25 mouse cellular contexts compared by ENCODE assay signal in the genomic region with DNA sequence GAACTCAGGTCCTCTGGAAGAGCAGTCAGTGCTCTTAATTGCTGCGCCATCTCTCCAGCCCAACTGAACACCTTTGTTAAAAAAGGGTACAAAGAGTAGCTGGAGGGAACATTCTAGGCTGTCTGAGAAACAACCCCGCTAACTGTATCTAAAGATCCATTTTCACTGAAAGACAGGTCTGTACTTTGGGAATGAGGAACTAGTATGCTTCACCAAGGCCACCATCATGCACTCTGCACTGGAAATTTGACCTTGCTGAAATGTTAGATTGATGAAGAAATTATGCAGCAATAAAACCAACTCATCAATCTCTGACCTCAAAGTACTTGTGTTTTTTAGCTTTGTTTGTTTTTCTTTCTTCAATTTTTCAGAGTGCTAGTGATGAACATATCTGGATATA. TPM values are rescaled to one million over a fixed set of nuclear protein-coding genes. Genes with fewer than 3 reads are reported as not detected.
DNase-seq lines count a peak whose midpoint lies in the region; ATAC-seq and TF ChIP-seq lines count a peak whose summit lies in the region.
"Had no signal": no experiment of that assay in that cellular context is flagged by ENCODE, and none has a peak within 500 bp of the region (broad histone marks: within the 10 kb centered on the region; RNA-seq: fewer than 3 reads in every experiment).

No protein-coding gene starts in this region.

- H3K27me3 ChIP-seq in liver, adult 2 months (ENCODE audit: control insufficient read depth, insufficient read depth, low read length): no peaks in the 10 kb centered on the region
- H3K27me3 ChIP-seq: CH12.LX; embryonic facial prominence, embryonic 13.5 days; embryonic facial prominence, embryonic 15.5 days; forebrain, embryonic 12.5 days; Patski had no signal

- H3K9ac ChIP-seq in liver, adult 2 months (ENCODE audit: low read depth, low read length): no peak overlapping the region
- H3K9ac ChIP-seq: embryonic facial prominence, embryonic 13.5 days; embryonic facial prominence, embryonic 15.5 days; forebrain, embryonic 12.5 days had no signal

- no peaks in the 10 kb centered on the region for H3K36me3 ChIP-seq in liver, adult 2 months (ENCODE audit: control insufficient read depth, insufficient read depth, low read length)
- H3K36me3 ChIP-seq: embryonic facial prominence, embryonic 15.5 days had no signal

- H3K4me1 ChIP-seq in liver, adult 2 months (ENCODE audit: control insufficient read depth, insufficient read depth, low read length): peaks cover 20% of the 10 kb centered on the region
- H3K4me1 ChIP-seq in lung, adult 2 months (ENCODE audit: control insufficient read depth, insufficient read depth, low read length): peaks cover 24% of the 10 kb centered on the region

- no peak for TF ChIP-seq POLR2A in liver, adult 2 months (IDR thresholded peaks at IDR 0.05; ENCODE audit: extremely low read depth, insufficient read depth, low read length)
- no peak for TF ChIP-seq POLR2A in lung, adult 2 months (IDR thresholded peaks at IDR 0.05; ENCODE audit: borderline replicate concordance, extremely low read depth, low read depth, low read length)

- H3K27ac ChIP-seq in liver, adult 2 months (replicated peaks; ENCODE audit: insufficient read depth, low read depth, low read length): peak overlapping the region; percentile 29; the same call in 1 of the 2 replicates
- H3K27ac ChIP-seq: embryonic facial prominence, embryonic 13.5 days; embryonic facial prominence, embryonic 15.5 days; forebrain, embryonic 10.5 days; forebrain, embryonic 12.5 days had no signal

- H3K79me2 ChIP-seq in liver, adult 2 months (ENCODE audit: control insufficient read depth, insufficient read depth, low read length): peaks cover 55% of the 10 kb centered on the region

- 0 out of 2 replicates have a peak, but pooled peaks have one; percentile 12 for ATAC-seq in common myeloid progenitor, adult 5-6 weeks (replicated peaks; ENCODE audit: low read depth, poor library complexity, severe bottlenecking)
- ATAC-seq: activated CD4-positive, CD25-positive, alpha-beta regulatory T cell, adult 4 months; CD4-positive, CD25-positive, alpha-beta regulatory T cell, adult 4 months; forebrain, embryonic 14.5 days; forebrain, embryonic 16.5 days; Patski had no signal

- peak; percentile 62 for DNase-seq in liver, adult 2 months (ENCODE audit: extremely low read depth, low read depth, low spot score)
- DNase-seq in liver: no peak
- DNase-seq in lung, adult 2 months: no peak
- DNase-seq in layer of hippocampus, postnatal 10 days (ENCODE audit: low spot score in 2 of 2): no peak
- DNase-seq: adrenal gland, postnatal 10 days; adrenal gland, postnatal 36 days; B cell, adult 2 months; cerebellum, adult 11-12 months; cerebellum, adult 2 months; cerebellum, adult 9-10 months; cerebellum, postnatal 10 days; cerebellum, postnatal 25 days; embryo, embryonic 11 days had no signal

- TF ChIP-seq CTCF in liver, adult 2 months (IDR thresholded peaks at IDR 0.05; ENCODE audit: low read depth, low read length): no peak
- no peak for TF ChIP-seq CTCF in lung, adult 2 months (IDR thresholded peaks at IDR 0.05; ENCODE audit: insufficient read depth, low read length)

- WGBS in liver, adult 2 months: 95% methylated on average over 2 of the region's 2 CpGs
- 97% methylated on average over 2 of the region's 2 CpGs for WGBS in lung, adult 2 months

- no peak overlapping the region for H3K4me3 ChIP-seq in liver, adult 2 months (ENCODE audit: insufficient read depth, low read depth, low read length)
- H3K4me3 ChIP-seq in lung, adult 2 months (replicated peaks; ENCODE audit: extremely low read depth, low read depth, low read length): no peak overlapping the region
- H3K4me3 ChIP-seq: embryonic facial prominence, embryonic 13.5 days; embryonic facial prominence, embryonic 15.5 days; erythroblast, embryonic 14.5 days; forebrain, embryonic 10.5 days; forebrain, embryonic 12.5 days had no signal

RNA-seq across cellular contexts. Expression of gene Ankrd11, which starts 17.9 kb away (rescaled TPM):
- total RNA-seq in liver, adult 2 months (2014; rRNA removed): 22.1 and 28.0 TPM in 2 replicates
- 22.7 and 28.3 TPM in 2 replicates for polyA plus RNA-seq in liver, adult 2 months (2012; rRNA removed)
- 82.3 and 90.9 TPM in 2 replicates for total RNA-seq in common myeloid progenitor, adult 5-6 weeks (2017)
- 48.7 and 67.5 TPM in 2 replicates for polyA plus RNA-seq in lung, adult 2 months (2012; rRNA removed)
- total RNA-seq in layer of hippocampus, postnatal 10 days (2021): 100 to 1,000 TPM; 147 to 160 TPM

RNA-seq across cellular contexts. Expression of gene Spg7, which starts 38.5 kb away (rescaled TPM):
- total RNA-seq in liver, adult 2 months (2014; rRNA removed): 27.4 and 29.5 TPM in 2 replicates
- polyA plus RNA-seq in liver, adult 2 months (2012; rRNA removed): 62.4 and 81.4 TPM in 2 replicates
- total RNA-seq in common myeloid progenitor, adult 5-6 weeks (2017): 50.3 and 51.8 TPM in 2 replicates
- 71.1 and 85.5 TPM in 2 replicates for polyA plus RNA-seq in lung, adult 2 months (2012; rRNA removed)
- 10 to 100 TPM; 65.8 to 75.5 TPM for total RNA-seq in layer of hippocampus, postnatal 10 days (2021)
